ENCODE assay signal across 27 mouse cellular contexts in the genomic region with DNA sequence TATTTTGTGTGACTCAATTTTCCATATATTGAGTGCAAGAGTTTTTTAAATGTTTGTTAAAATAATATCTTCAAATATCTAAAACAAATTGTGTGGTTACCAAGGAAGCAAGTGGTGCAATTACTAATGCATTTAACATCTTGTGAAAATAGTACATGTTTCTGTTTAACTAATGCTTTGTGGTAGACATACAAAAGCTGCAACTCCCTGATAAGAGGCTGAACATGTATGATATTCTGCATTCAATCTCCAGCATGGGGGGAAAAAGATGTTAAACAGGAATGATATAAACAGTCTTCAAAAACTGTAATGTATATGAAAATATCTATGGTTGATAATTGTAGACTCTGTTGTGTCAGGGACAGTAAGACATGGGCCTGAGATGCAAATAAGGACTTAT.
"Had no signal": no experiment of that assay in that cellular context is flagged by ENCODE, and none has a peak within 500 bp of the region (broad histone marks: within the 10 kb centered on the region; RNA-seq: fewer than 3 reads in every experiment).

No protein-coding gene starts in this region.

- H3K9me3 ChIP-seq: limb, embryonic 10.5 days; limb, embryonic 12.5 days; limb, embryonic 13.5 days; limb, embryonic 15.5 days; liver, embryonic 12.5 days; liver, embryonic 13.5 days; liver, embryonic 15.5 days; lung, embryonic 15.5 days; megakaryocyte, embryonic 14.5 days; midbrain, embryonic 10.5 days; midbrain, embryonic 12.5 days; midbrain, embryonic 13.5 days; midbrain, embryonic 15.5 days; neural tube, embryonic 12.5 days had no signal

- H3K36me3 ChIP-seq: limb, embryonic 10.5 days; limb, embryonic 12.5 days; limb, embryonic 13.5 days; limb, embryonic 15.5 days; liver, embryonic 12.5 days; liver, embryonic 13.5 days; liver, embryonic 15.5 days; lung, embryonic 15.5 days; midbrain, embryonic 10.5 days; midbrain, embryonic 12.5 days; midbrain, embryonic 13.5 days; midbrain, embryonic 15.5 days; neural tube, embryonic 12.5 days had no signal

- H3K4me3 ChIP-seq: limb, embryonic 10.5 days; limb, embryonic 12.5 days; limb, embryonic 13.5 days; limb, embryonic 15.5 days; liver, embryonic 12.5 days; liver, embryonic 13.5 days; liver, embryonic 15.5 days; lung, embryonic 15.5 days; megakaryocyte, embryonic 14.5 days; midbrain, embryonic 10.5 days; midbrain, embryonic 12.5 days; midbrain, embryonic 13.5 days; midbrain, embryonic 15.5 days; myocyte; neural tube, embryonic 12.5 days had no signal

- H3K27ac ChIP-seq: limb, embryonic 10.5 days; limb, embryonic 12.5 days; limb, embryonic 13.5 days; limb, embryonic 15.5 days; liver, embryonic 12.5 days; liver, embryonic 13.5 days; liver, embryonic 14.5 days; liver, embryonic 15.5 days; lung, embryonic 15.5 days; macrophage; midbrain, embryonic 10.5 days; midbrain, embryonic 12.5 days; midbrain, embryonic 13.5 days; midbrain, embryonic 15.5 days; neural tube, embryonic 12.5 days had no signal

- H3K9ac ChIP-seq: limb, embryonic 12.5 days; limb, embryonic 13.5 days; limb, embryonic 15.5 days; liver, embryonic 12.5 days; liver, embryonic 13.5 days; liver, embryonic 14.5 days; liver, embryonic 15.5 days; liver, postnatal 0 days; lung, embryonic 14.5 days; lung, embryonic 15.5 days; midbrain, embryonic 12.5 days; midbrain, embryonic 13.5 days; midbrain, embryonic 15.5 days; neural tube, embryonic 12.5 days had no signal

- H3K27me3 ChIP-seq: limb, embryonic 12.5 days; limb, embryonic 13.5 days; limb, embryonic 15.5 days; liver, embryonic 12.5 days; liver, embryonic 13.5 days; liver, embryonic 15.5 days; lung, embryonic 15.5 days; megakaryocyte, embryonic 14.5 days; midbrain, embryonic 12.5 days; midbrain, embryonic 13.5 days; midbrain, embryonic 15.5 days; neural tube, embryonic 12.5 days had no signal

- H3K4me1 ChIP-seq: limb, embryonic 10.5 days; limb, embryonic 12.5 days; limb, embryonic 13.5 days; limb, embryonic 15.5 days; liver, embryonic 12.5 days; liver, embryonic 13.5 days; liver, embryonic 15.5 days; lung, embryonic 15.5 days; megakaryocyte, embryonic 14.5 days; midbrain, embryonic 10.5 days; midbrain, embryonic 12.5 days; midbrain, embryonic 13.5 days; midbrain, embryonic 15.5 days; neural tube, embryonic 12.5 days had no signal

- DNase-seq: left cerebral cortex, postnatal 4 days; liver; liver, embryonic 13.5 days; liver, postnatal 0 days; lung, adult 18-20 months; lung, adult 2 months; lung, embryonic 14.5 days; lung, postnatal 14 days; lung, postnatal 36 days; lung, postnatal 4 days; midbrain, embryonic 14.5 days had no signal
